Mouse (Mus musculus) kidney, embryonic 16.5 days (tissue): ENCODE measurements around the gene D430019H16Rik. TPM values are rescaled to one million over a fixed set of nuclear protein-coding genes. Genes with fewer than 3 reads are reported as not detected.
A peak's percentile ranks its signal among the peaks of the same experiment; 100 is the strongest.

Source experiments
- ATAC-seq: fragments of 200-750 bp; cut with Nextera tagmentation; 2 replicates; pipeline ENCODE4 v1.8.0; 2017; ENCODE audit warnings: moderate TSS enrichment; ENCODE audit not compliant: low FRiP score, low TSS enrichment
- H3K27ac ChIP-seq: fragments of 300-500 bp; sonication (generic); 2 replicates; pipeline ENCODE4 v1.5.1; 2014; ENCODE audit warnings: low read length
- H3K27me3 ChIP-seq: fragments of 300-500 bp; sonication (generic); 2 replicates; pipeline ENCODE4 v1.6.1; 2014; ENCODE audit warnings: low read length, control low read depth, mixed read lengths; ENCODE audit not compliant: insufficient read depth
- H3K36me3 ChIP-seq: fragments of 300-500 bp; sonication (generic); 2 replicates; pipeline ENCODE4 v1.6.1; 2014; ENCODE audit warnings: low read length, control low read depth, mixed read lengths; ENCODE audit not compliant: insufficient read depth
- H3K4me1 ChIP-seq: fragments of 300-500 bp; sonication (generic); 2 replicates; pipeline ENCODE4 v1.6.1; 2014; ENCODE audit warnings: low read length, control low read depth, mixed read lengths; ENCODE audit not compliant: insufficient read depth
- H3K4me2 ChIP-seq: fragments of 300-500 bp; sonication (generic); replicated peaks from 2 replicates; pipeline ENCODE4 v1.6.1; 2014; ENCODE audit warnings: low read depth, low read length
- H3K4me3 ChIP-seq: fragments of 300-500 bp; sonication (generic); 2 replicates; pipeline ENCODE4 v1.5.1; 2014; ENCODE audit warnings: mild to moderate bottlenecking, low read length
- H3K9ac ChIP-seq: fragments of 300-500 bp; sonication (generic); replicated peaks from 2 replicates; pipeline ENCODE4 v1.6.1; 2014; ENCODE audit warnings: low read length
- H3K9me3 ChIP-seq: fragments of 300-500 bp; sonication (generic); 2 replicates; pipeline ENCODE4 v1.6.1; 2016; ENCODE audit warnings: low read length, control low read depth
- WGBS: fragments of 180-500 bp; shearing (Covaris S2); extraction: QIAGEN DNeasy Blood & Tissue Kit; methylation state at CpG from one replicate; pipeline ENCODE4 v1.1.7; 2014; 5-methylcytosine and 5-hydroxymethylcytosine counted together
- polyA plus RNA-seq: library from polyadenylated mRNA; unstranded; fragments of >200 nt; fragmentation: Nextera tagmentation; extraction: Ambion mirVana; gene quantifications from 2 replicates; pipeline ENCODE4 v1.2.1, GENCODE M21; 2015

Gene D430019H16Rik
- polyA plus RNA-seq, 1 experiment from 2014 or later: 1.4 TPM

GRCm38 (mm10) chr12:105529545-105529944, 75.9 kb downstream of the D430019H16Rik start:
- no peaks in the 10 kb centered on the region for H3K36me3 ChIP-seq
- H3K4me2 ChIP-seq: no peak overlapping the region
- no peak overlapping the region for H3K9ac ChIP-seq
- no peaks in the 10 kb centered on the region for H3K27me3 ChIP-seq
- ATAC-seq: no peak
- H3K9me3 ChIP-seq: no peaks in the 10 kb centered on the region
- H3K27ac ChIP-seq: no peak overlapping the region
- 46% methylated on average over 9 of the region's 9 CpGs for WGBS
- peaks cover 8% of the 10 kb centered on the region; the same call in 1 of the 2 replicates for H3K4me1 ChIP-seq
- no peak overlapping the region for H3K4me3 ChIP-seq

DNA sequence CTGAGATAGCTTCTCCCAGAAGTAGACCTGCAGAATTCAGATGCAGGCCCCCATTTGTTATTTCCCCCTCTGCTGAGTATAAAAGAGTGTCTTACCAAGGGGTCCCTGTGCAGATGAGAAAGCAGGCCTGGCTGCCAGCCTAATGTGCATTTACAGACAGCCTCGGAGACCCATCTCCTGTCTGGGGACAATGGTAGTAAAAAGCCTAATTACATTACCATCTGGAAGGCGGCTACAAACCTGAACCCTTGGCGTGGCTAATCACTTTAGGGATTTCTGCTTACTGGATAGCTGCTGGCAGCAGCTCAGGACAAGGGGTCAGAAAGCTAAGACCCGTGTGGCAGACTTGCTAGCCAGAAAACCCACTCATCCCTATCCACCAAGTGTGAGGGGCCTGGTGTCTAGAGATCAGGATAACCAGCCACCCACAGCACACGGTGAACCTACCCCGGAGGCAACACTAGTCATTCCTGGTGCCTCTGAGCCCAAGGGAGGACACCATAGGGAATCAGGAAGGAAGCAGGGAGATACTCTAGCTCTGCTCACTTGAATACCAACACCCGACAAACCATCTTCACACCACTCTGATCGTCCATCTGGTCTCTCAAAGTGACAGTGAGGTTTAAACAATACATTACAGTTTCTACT, 78.2 kb downstream of the D430019H16Rik start:
- H3K27ac ChIP-seq: peak overlapping the region; percentile 25; the same call in 1 of the 2 replicates
- H3K9ac ChIP-seq: no peak overlapping the region
- H3K9me3 ChIP-seq: no peaks in the 10 kb centered on the region
- WGBS: 21% methylated on average over 8 of the region's 8 CpGs
- ATAC-seq: no peak
- no peaks in the 10 kb centered on the region for H3K36me3 ChIP-seq
- H3K27me3 ChIP-seq: no peaks in the 10 kb centered on the region
- H3K4me1 ChIP-seq: 0 out of 2 replicates have a peak, but pooled peaks cover 8% of the 10 kb centered on the region
- H3K4me3 ChIP-seq: no peak overlapping the region
- H3K4me2 ChIP-seq: no peak overlapping the region

- Histone ChIP-seq H3K27ac (no peak overlapping the region), H3K36me3 (no peaks in the 10 kb centered on the region), H3K4me2 (no peak overlapping the region), H3K4me1 (0 out of 2 replicates have a peak, but pooled peaks cover 6% of the 10 kb centered on the region), H3K9ac (no peak overlapping the region), H3K9me3 (no peaks in the 10 kb centered on the region; the same call in 1 of the 2 replicates), H3K4me3 (no peak overlapping the region), H3K27me3 (no peaks in the 10 kb centered on the region)
- ATAC-seq: no peak
- WGBS: 91% methylated on average over 4 of the region's 4 CpGs
Measured at GRCm38 (mm10) chr12:105534842-105535241, 81.2 kb downstream of the D430019H16Rik start.

GRCm38 (mm10) chr12:105535968-105536760, 82.5 kb downstream of the D430019H16Rik start:
- H3K36me3 ChIP-seq: no peaks in the 10 kb centered on the region
- H3K9ac ChIP-seq: no peak overlapping the region
- ATAC-seq: no peak
- no peak overlapping the region for H3K27ac ChIP-seq
- no peak overlapping the region for H3K4me2 ChIP-seq
- 0 out of 2 replicates have a peak, but pooled peaks cover 6% of the 10 kb centered on the region for H3K4me1 ChIP-seq
- H3K27me3 ChIP-seq: no peaks in the 10 kb centered on the region
- H3K9me3 ChIP-seq: no peaks in the 10 kb centered on the region; the same call in 1 of the 2 replicates
- WGBS: 65% methylated on average over 13 of the region's 13 CpGs
- H3K4me3 ChIP-seq: no peak overlapping the region

DNA sequence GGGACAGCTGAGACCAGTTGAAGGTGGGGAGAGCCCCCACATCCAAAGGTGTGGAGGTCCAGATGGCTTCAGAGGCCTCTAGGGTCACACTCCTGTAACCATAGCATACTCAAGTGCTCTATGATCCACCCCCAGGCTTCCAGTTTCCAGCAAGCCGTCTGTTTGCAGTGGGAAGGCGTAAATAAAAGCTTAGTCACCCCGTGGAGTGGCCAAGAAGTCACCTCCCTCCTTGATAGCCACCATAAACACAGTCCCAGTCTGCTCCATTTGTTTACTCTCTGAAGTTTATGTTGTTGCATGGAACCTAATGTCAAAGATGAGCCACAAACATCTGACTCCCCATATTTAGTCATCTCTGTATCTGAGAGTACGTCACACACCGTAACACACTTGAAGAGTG, 83.5 kb downstream of the D430019H16Rik start:
- ATAC-seq: no peak
- WGBS: 46% methylated on average over 5 of the region's 5 CpGs
- Histone ChIP-seq H3K27me3 (no peaks in the 10 kb centered on the region), H3K9me3 (no peaks in the 10 kb centered on the region; the same call in 1 of the 2 replicates), H3K27ac (no peak overlapping the region), H3K4me1 (no peaks in the 10 kb centered on the region), H3K9ac (no peak overlapping the region), H3K4me2 (no peak overlapping the region), H3K36me3 (no peaks in the 10 kb centered on the region), H3K4me3 (no peak overlapping the region)

DNA sequence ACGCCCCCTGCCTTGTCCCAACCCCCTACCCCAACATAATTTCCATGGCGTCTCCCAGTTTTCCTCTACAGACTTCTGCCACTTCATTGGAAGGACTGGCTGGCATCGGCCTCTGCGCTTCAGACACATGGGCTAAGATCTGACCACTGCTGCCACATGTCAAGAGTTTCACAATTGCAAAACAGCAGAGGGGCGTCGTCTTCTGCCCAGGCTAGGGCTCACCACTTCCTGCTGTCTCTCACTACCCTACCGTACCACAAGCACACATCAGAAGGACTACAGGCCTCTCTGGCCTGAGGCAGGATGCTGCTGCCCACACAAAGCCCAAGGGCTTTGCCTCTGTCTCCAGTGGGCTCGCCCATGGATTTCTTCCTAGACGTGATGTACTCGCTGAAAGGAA, 86.0 kb downstream of the D430019H16Rik start:
- H3K4me2 ChIP-seq: no peak overlapping the region

GRCm38 (mm10) chr12:105541590-105542402, 88.1 kb downstream of the D430019H16Rik start:
- no peaks in the 10 kb centered on the region; the same call in 1 of the 2 replicates for H3K9me3 ChIP-seq
- H3K9ac ChIP-seq: no peak overlapping the region
- no peak overlapping the region for H3K27ac ChIP-seq
- no peak overlapping the region for H3K4me2 ChIP-seq
- 0 out of 2 replicates have a peak, but pooled peaks cover 4% of the 10 kb centered on the region for H3K4me1 ChIP-seq
- H3K4me3 ChIP-seq: no peak overlapping the region
- no peaks in the 10 kb centered on the region for H3K27me3 ChIP-seq
- no peak for ATAC-seq
- no peaks in the 10 kb centered on the region for H3K36me3 ChIP-seq
- WGBS: 75% methylated on average over 12 of the region's 12 CpGs

More for the DNA sequence above, 86.0 kb downstream of the D430019H16Rik start:
- ATAC-seq: no peak
- WGBS: 94% methylated on average over 10 of the region's 10 CpGs
- Histone ChIP-seq H3K4me1 (no peaks in the 10 kb centered on the region), H3K4me3 (no peak overlapping the region), H3K36me3 (no peaks in the 10 kb centered on the region), H3K9me3 (no peaks in the 10 kb centered on the region; the same call in 1 of the 2 replicates), H3K27ac (no peak overlapping the region), H3K27me3 (no peaks in the 10 kb centered on the region), H3K9ac (no peak overlapping the region)

GRCm38 (mm10) chr12:105542513-105542912, 88.9 kb downstream of the D430019H16Rik start:
- WGBS: 80% methylated on average over 3 of the region's 3 CpGs
- no peak for ATAC-seq
- Histone ChIP-seq H3K27ac (no peak overlapping the region), H3K27me3 (no peaks in the 10 kb centered on the region), H3K9ac (no peak overlapping the region), H3K4me3 (no peak overlapping the region), H3K9me3 (no peaks in the 10 kb centered on the region; the same call in 1 of the 2 replicates), H3K36me3 (no peaks in the 10 kb centered on the region), H3K4me1 (0 out of 2 replicates have a peak, but pooled peaks cover 4% of the 10 kb centered on the region), H3K4me2 (no peak overlapping the region)
